Mouse (Mus musculus) adrenal gland, postnatal 14 days (tissue): ENCODE measurements around the gene Dmbt1. TPM values are rescaled to one million over a fixed set of nuclear protein-coding genes. Genes with fewer than 3 reads are reported as not detected.
"Not testable (repeated sequence)": the region's sequence is repeated elsewhere in the genome, so short reads cannot be mapped to it uniquely, and the experiment has no call there.

Experiments used
- DNase-seq: peaks from one replicate; pipeline ENCODE4 v3.0.0; 2021; ENCODE audit warnings: mixed read lengths
- long read RNA-seq, 2 experiments: library from polyadenylated mRNA; stranded (forward); transcript quantifications; one replicate each; pipeline ENCODE4 v2.0.0; 2021
- total RNA-seq: library from RNA; stranded (reverse); gene quantifications from 2 replicates; pipeline ENCODE4 v1.2.3, GENCODE M21; 2021

Dmbt1 gene
- total RNA-seq: 0.64 TPM in 1 of 2 replicates, not detected in the other
- long read RNA-seq, experiment 1: 0 reads
- long read RNA-seq, experiment 2: 0 reads

DNA sequence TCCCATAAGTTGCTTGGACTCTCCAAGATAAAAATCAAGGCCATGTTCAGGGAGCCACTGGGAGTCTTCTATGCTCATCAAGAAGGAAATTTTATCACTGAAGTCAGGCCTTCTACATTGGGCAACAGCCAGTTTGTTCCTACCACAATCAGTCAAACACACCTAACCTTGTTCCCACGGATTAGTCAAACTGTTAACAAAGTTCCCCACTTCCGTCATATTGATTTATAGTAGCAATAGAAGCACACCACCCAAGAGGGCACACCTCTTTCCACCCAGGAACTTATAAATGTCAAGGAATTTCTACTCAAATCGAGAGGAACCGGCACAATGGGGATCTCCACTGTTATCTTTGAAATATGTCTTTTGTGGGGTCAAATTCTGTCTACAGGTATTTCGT, at the start of gene Dmbt1:
TSS of gene Dmbt1 (plus strand) at position 299 of the 400 bp plus-strand sequence.
- DNase-seq: no peak

- peak; percentile 22 for DNase-seq
Measured at GRCm38 (mm10) chr7:130982371-130982770, 49.5 kb upstream of the Dmbt1 start.

GRCm38 (mm10) chr7:130982881-130983280, 49.0 kb upstream of the Dmbt1 start:
- DNase-seq: no peak

DNA sequence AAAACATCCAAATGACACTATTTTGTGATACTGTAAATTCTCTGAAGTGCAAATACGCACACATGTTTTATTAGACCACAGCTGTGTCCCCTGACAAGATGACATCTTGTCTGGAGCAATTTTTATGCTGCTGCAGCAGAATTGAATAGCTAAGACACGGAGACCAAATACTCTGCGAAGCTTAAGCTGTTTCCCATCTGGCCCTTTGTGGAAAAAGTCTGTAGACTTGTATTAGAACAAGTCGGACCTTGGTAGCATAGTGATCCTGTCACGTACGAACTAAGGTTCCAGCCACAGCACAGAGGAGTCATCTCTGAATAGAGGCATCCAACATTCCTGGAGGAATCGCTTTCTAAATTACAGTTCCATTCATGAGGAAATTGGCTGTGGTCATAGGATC, 47.6 kb upstream of the Dmbt1 start:
- DNase-seq: no peak

GRCm38 (mm10) chr7:130985193-130985592, 46.7 kb upstream of the Dmbt1 start:
- no peak for DNase-seq

DNA sequence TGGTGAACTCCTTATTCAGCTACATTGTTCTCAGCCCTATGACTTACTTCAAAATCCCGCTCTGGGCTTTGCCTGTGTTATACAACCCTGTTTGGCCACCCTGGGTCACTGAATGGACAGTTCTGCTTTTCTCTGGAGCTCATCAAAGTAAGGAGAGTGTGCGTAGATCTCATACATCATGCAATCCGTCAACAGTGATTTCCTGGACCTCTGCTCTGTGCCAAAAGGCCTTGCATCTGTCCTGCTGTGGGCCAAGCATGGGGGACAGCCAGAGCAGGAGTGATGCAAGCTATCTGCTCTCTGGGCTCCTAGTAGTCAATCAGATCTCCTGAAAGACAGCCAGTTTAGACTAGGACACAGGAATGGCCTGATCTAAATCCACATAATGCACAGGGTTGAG, 46.1 kb upstream of the Dmbt1 start:
- DNase-seq: peak; percentile 60

- no peak for DNase-seq
Measured at GRCm38 (mm10) chr7:130988146-130988545, 43.7 kb upstream of the Dmbt1 start.

GRCm38 (mm10) chr7:130989371-130989770, 42.5 kb upstream of the Dmbt1 start:
- peak; percentile 66 for DNase-seq

GRCm38 (mm10) chr7:130991174-130991789, 40.6 kb upstream of the Dmbt1 start:
- DNase-seq: no peak

- no peak for DNase-seq
Measured at GRCm38 (mm10) chr7:130993907-130994306, 37.9 kb upstream of the Dmbt1 start.

DNA sequence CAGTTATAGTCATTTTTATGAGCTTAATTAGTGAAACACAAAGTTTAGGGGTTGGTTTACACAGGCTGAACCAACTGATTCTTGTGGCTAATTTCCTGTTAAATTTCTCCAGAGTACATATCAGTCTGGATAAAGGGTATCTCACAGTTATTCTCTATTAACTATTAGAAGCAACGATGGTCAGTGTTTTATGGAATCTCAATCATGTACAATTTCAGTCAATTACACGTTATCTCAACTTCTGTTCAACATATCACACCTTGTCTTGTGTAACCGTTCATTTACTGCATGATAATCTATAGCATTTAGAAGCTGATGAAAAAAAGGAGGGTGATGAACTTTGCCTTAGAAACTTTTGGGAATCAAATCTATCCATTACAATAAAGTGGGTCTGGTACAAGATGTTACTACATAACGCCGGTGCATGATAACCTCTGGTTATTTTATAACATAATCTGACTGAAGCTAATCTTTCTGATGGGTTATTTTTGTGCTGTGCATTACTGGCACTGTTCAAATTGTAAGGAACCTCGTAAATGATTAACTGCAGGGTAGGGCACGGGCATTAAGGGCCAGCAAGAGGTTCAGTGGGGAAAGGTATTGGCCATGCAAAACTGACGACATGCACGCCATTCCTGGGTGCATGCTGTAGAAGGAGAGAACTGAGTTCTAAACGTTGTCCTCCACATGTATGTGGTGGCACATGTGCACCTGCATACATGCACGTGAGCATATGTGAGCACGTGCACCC, 29.7 kb upstream of the Dmbt1 start:
- no peak for DNase-seq

DNA sequence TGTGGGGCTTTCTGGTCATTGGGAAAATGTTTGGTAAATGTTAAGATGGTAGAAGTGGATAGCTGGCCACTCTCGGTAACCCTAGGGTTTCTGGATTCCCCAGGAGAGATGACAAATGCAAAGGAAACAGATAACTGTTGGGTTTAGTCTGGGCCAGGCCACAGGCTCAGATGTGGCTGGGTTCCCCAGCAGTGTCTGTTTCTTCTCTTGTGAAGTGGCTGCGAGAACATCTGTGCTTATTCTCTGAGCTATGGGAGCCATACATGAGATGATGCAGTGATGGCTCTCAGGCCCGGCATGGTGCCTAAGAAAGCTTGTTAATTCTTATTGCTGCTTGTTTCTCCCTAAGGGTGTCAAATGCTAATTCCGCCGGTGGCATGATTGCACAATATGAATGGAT, 27.8 kb upstream of the Dmbt1 start:
- DNase-seq: no peak

- DNase-seq: no peak
Measured at GRCm38 (mm10) chr7:131007221-131007620, 24.6 kb upstream of the Dmbt1 start.

- DNase-seq: no peak
Measured at GRCm38 (mm10) chr7:131009178-131009577, 22.7 kb upstream of the Dmbt1 start.

DNA sequence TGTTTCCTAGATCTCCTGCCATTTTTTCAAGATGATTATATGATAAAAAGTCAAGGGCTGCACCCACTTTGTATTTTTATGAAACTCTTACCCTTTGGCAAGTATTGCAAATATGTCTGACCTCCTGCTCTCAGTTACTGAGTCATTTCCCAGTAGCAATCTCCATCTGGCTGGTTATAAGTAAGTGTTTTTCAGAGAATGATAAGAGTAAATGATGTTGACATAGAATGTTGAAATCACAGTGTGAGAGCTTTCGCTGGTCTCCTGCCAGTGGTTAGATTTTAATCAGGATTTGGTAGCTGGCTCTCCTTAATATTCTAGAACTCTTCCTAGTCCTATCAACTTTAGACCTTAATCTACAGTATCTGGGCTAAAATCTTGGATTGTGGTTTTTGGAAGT, 20.0 kb upstream of the Dmbt1 start:
- DNase-seq: peak; percentile 42

DNA sequence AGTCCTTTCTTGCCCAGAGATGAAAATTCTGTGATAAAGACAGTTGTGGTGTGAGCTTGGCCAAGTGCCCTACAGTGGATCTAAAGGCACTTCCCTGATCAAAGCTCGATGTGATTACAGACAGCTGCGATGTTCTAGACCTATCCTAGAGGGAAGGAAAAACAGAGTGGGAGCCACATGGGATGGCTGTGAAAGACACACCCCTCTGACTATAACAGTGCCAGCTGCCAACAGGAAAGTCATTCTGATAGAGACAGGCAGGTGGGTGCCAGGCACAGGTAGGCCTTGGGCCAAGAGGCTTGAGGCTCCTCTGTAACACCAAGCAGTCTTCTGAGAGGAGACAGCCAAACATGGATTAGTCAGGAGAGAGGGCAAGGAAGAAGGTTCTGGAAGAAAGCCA, 12.7 kb upstream of the Dmbt1 start:
- no peak for DNase-seq

DNA sequence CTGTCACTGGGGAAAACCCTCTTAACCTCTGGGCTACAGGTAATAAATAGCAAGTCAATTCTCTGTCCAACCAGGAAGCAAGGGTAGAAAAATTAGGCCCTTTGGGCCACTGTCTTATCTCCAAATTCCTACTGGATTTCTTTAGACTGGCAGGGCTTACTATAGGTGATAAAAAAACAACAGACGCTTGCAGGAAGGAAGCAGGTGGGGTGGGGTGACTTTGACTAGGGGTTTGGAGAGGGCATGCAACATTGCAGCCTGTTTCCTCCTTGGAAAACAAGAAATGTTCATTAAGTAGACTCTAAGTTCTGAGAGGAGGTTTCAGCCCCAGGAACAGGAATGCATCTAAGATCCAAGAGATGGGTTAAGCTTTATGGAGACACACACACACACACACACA, 7.0 kb upstream of the Dmbt1 start:
- no peak for DNase-seq

GRCm38 (mm10) chr7:131027557-131027956, 4.3 kb upstream of the Dmbt1 start:
- no peak for DNase-seq

- no peak for DNase-seq
Measured at GRCm38 (mm10) chr7:131036396-131036795, 4.5 kb downstream of the Dmbt1 start.

DNA sequence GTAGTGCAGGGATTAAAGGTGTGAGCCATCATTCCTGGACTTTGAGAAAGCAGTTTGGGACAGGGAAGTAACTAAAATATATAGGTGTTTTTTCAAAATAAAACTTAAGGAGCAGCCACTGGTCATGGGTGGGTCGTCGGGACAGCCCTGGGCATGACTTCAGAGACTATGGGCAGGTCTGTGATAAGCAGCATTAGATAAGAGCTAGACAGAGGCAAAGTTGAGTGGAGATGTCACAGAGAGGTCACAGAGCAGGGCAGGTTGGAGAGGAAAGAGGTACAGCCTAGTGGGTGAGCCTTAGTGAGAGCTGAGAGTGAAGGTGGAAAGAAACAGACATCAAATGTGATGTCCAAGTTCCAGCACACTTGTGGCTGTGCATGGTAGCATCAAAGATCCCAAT, 5.2 kb downstream of the Dmbt1 start:
- DNase-seq: no peak

- DNase-seq: not testable (repeated sequence)
Measured at GRCm38 (mm10) chr7:131040760-131041159, 8.9 kb downstream of the Dmbt1 start.

- DNase-seq: peak; percentile 11
Measured at GRCm38 (mm10) chr7:131042657-131043056, 10.8 kb downstream of the Dmbt1 start.

DNA sequence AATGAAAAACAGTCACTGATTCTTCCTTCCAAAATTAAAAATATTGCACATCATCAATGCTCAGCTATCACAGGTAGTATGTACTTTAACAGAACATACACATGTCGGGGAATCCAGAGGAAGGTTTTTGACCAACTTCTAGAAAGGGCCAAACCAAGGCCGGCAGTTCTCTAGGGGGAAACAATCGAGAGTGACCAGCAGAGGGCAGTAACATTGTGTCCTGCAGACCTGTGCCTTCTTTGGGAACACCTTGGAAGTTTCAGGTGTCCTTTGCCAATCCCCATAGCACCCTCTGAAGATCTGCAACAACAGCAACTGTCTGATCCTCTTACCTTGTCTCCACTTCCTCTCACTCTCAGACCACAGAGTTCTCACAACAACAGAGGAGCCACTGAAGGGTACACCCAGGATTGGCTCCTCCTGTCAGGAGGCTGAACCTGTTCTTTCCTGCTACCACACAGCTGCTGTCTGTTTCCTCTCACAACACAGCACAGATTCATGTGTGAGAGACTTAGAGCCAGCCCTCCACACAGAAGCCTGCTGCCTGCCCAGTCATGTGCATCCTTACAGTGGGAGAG, 13.5 kb downstream of the Dmbt1 start:
- DNase-seq: peak; percentile 14

- DNase-seq: not testable (repeated sequence)
Measured at GRCm38 (mm10) chr7:131049829-131050228, 18.0 kb downstream of the Dmbt1 start.
